Mouse (Mus musculus): ENCODE results near the gene Slc17a2. TPM values are rescaled to one million over a fixed set of nuclear protein-coding genes. Genes with fewer than 3 reads are reported as not detected.

The Slc17a2 gene
- total RNA-seq, 2 experiments from 2014 or later: 0.53 to 10.9 TPM

DNA sequence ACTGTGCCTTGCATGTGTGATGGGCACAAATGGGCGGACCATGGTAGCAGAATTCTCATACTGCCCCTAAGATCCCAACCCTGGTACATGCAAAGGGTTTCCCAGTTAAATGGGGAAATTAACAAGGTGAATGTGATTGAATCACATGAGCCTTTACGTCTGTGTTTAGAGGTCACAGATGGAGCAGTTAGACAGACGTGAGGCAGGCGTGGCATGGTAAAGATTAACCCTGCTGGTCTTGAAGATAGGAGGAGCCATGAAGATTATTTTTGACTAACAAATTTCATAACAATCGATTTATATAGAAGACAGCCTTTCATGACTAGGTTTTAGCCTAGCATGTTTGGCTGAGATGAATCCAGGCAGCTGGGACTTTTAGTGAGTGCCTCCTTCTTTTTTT is 66.3 kb downstream of the Slc17a2 start:
- no peak for DNase-seq (ENCODE audit: low spot score in 2 of 2)

Other genes with a start within 250 kb of the Slc17a2 start
- 100 to 1,000 TPM; 399 to 448 TPM for gene Hist1h3e, start 244.6 kb upstream of the Slc17a2 start, total RNA-seq (2021)
- 10 to 100 TPM; 79.7 to 95.7 TPM for gene Hist1h2ae, start 235.8 kb upstream of the Slc17a2 start, total RNA-seq (2021)
- gene Hist1h2bg, start 235.6 kb upstream of the Slc17a2 start, total RNA-seq (2021): 100 to 1,000 TPM; 627 to 705 TPM
- gene Hist1h2bf, start 232.8 kb upstream of the Slc17a2 start, total RNA-seq (2021): 100 to 1,000 TPM; 297 to 360 TPM
- 10 to 100 TPM; 63.5 to 64.6 TPM for gene Hist1h2ad, start 232.6 kb upstream of the Slc17a2 start, total RNA-seq (2021)
- gene Hist1h3d, start 231.2 kb upstream of the Slc17a2 start, total RNA-seq (2021): 10 to 100 TPM; 64.3 to 80.4 TPM
- 100 to 1,000 TPM; 413 to 478 TPM for gene Hist1h4d, start 225.4 kb upstream of the Slc17a2 start, total RNA-seq (2021)
- gene Hist1h2be, start 185.9 kb upstream of the Slc17a2 start, total RNA-seq (2021): 10 to 100 TPM; 40.6 to 48.5 TPM
- 100 to 1,000 TPM; 327 to 388 TPM for gene Hist1h1e, start 184.4 kb upstream of the Slc17a2 start, total RNA-seq (2021)
- 10 to 100 TPM; 13.0 to 15.5 TPM for gene Hist1h2ac, start 123.0 kb upstream of the Slc17a2 start, total RNA-seq (2021)
- 10 to 100 TPM; 92.5 to 95.2 TPM for gene Hist1h2bc, start 122.8 kb upstream of the Slc17a2 start, total RNA-seq (2021)
- gene Hist1h1t, start 111.2 kb upstream of the Slc17a2 start, total RNA-seq (2021): 1 to 10 TPM; 1.8 to 2.2 TPM
- gene Hist1h4c, start 108.5 kb upstream of the Slc17a2 start, total RNA-seq (2021): 100 to 1,000 TPM; 220 to 275 TPM
- gene Hfe, start 96.1 kb upstream of the Slc17a2 start, total RNA-seq (2021): 10 to 100 TPM; 24.4 to 26.7 TPM
- 100 to 1,000 TPM; 583 to 655 TPM for gene Hist1h1c, start 68.2 kb upstream of the Slc17a2 start, total RNA-seq (2021)
- 100 to 1,000 TPM; 224 to 252 TPM for gene Hist1h3c, start 61.4 kb upstream of the Slc17a2 start, total RNA-seq (2021)
- 100 to 1,000 TPM; 268 to 325 TPM for gene Hist1h2bb, start 60.3 kb upstream of the Slc17a2 start, total RNA-seq (2021)
- gene Hist1h2ab, start 55.9 kb upstream of the Slc17a2 start, total RNA-seq (2021): 100 to 1,000 TPM; 457 to 545 TPM
- 100 to 1,000 TPM; 526 to 670 TPM for gene Hist1h3b, start 54.7 kb upstream of the Slc17a2 start, total RNA-seq (2021)
- gene Hist1h4b, start 50.0 kb upstream of the Slc17a2 start, total RNA-seq (2021): 100 to 1,000 TPM; 436 to 510 TPM
- gene Hist1h4a, start 45.8 kb upstream of the Slc17a2 start, total RNA-seq (2021): 100 to 1,000 TPM; 348 to 415 TPM
- gene Hist1h3a, start 44.6 kb upstream of the Slc17a2 start, total RNA-seq (2021): 100 to 1,000 TPM; 459 to 527 TPM
- 100 to 1,000 TPM; 405 to 481 TPM for gene Hist1h1a, start 43.3 kb upstream of the Slc17a2 start, total RNA-seq (2021)
- gene Trim38, start 37.1 kb upstream of the Slc17a2 start, total RNA-seq (2021): under 1 TPM in 1 of 2 experiments, not detected in 1; 0.20 TPM
- 1 to 10 TPM; 3.3 to 4.8 TPM for gene Slc17a3, start 32.4 kb downstream of the Slc17a2 start, total RNA-seq (2021)
- gene Slc17a1, start 60.8 kb downstream of the Slc17a2 start, total RNA-seq (2021): 1 to 10 TPM in 1 of 2 experiments, under 1 TPM in 1; 0.37 to 5.1 TPM
- 1 to 10 TPM; 1.4 to 1.8 TPM for gene Slc17a4, start 108.0 kb downstream of the Slc17a2 start, total RNA-seq (2021)
- not detected for gene Hist1h2ba, start 127.2 kb downstream of the Slc17a2 start, total RNA-seq (2021)
- gene Hist1h2aa, start 127.5 kb downstream of the Slc17a2 start, total RNA-seq (2021): not detected
- gene Scgn, start 184.2 kb downstream of the Slc17a2 start, total RNA-seq (2021): 1 to 10 TPM; 1.2 to 3.0 TPM

Data from adrenal gland, postnatal 4 days (tissue).